Mouse (Mus musculus): ENCODE measurements at regions not wholly inside any gene's neighbourhood (a gene's known extent, or its start where the extent isn't known, plus 50 kb on each side); places are given as distances from the start of the nearest gene placed in this dataset.

- DNase-seq, result peak; percentile 19 to 32
- intact Hi-C loops (cut with DNase I), result no loop called here
Measured at GRCm38 (mm10) chr3:31394533-31394932, 84.4 kb upstream of the Slc7a14 start.

GRCm38 (mm10) chr3:31389955-31390354, 79.8 kb upstream of the Slc7a14 start:
- DNase-seq, result no peak
- intact Hi-C loops (cut with DNase I), result no loop called here

GRCm38 (mm10) chr3:31375678-31376077, 65.5 kb upstream of the Slc7a14 start:
- no peak for DNase-seq
- intact Hi-C loops (cut with DNase I), result no loop called here

GRCm38 (mm10) chr3:31374061-31374460, 63.9 kb upstream of the Slc7a14 start:
- no peak for DNase-seq
- intact Hi-C loops (cut with DNase I), result no loop called here

GRCm38 (mm10) chr3:31368259-31368658, 58.1 kb upstream of the Slc7a14 start:
- DNase-seq, result no peak
- intact Hi-C loops (cut with DNase I), result no loop called here
